Mouse (Mus musculus) testis, adult 2 months (tissue): ENCODE data around the gene Eif4g1.

ENCODE experiments used
- CTCF ChIP-seq: fragments of 200-500 bp; IDR thresholded peaks from 2 replicates; pipeline ENCODE4 v1.5.1; 2012; ENCODE audit warnings: low read depth, mild to moderate bottlenecking, inconsistent platforms, low read length, moderate library complexity; ENCODE audit not compliant: control insufficient read depth, insufficient read depth, insufficient replicate concordance
- POLR2A ChIP-seq: fragments of 200-500 bp; IDR thresholded peaks from 2 replicates; pipeline ENCODE4 v1.6.1; 2012; ENCODE audit warnings: low read depth, mild to moderate bottlenecking, inconsistent platforms, low read length, moderate library complexity; ENCODE audit not compliant: control insufficient read depth

- peak; percentile 98 for TF ChIP-seq POLR2A
- no peak for TF ChIP-seq CTCF
Measured at GRCm38 (mm10) chr16:20651076-20651946, 16.8 kb upstream of the Eif4g1 start, which contains the start of gene Psmd2.
